Mouse (Mus musculus): ENCODE data around the gene Adipoq.

- TF ChIP-seq POLR2A (IDR thresholded peaks at IDR 0.05; ENCODE audit: low read depth, low read length) (no peak), CTCF (IDR thresholded peaks at IDR 0.05; ENCODE audit: extremely low read depth, insufficient read depth, insufficient read length, insufficient replicate concordance) (no peak)
Measured at GRCm38 (mm10) chr16:23112348-23112747, 34.0 kb upstream of the Adipoq start.
